Mouse (Mus musculus) kidney, embryonic 14.5 days (tissue): ENCODE results near the gene Acvrl1. TPM values are rescaled to one million over a fixed set of nuclear protein-coding genes. Genes with fewer than 3 reads are reported as not detected.
A peak's percentile ranks its signal among the peaks of the same experiment; 100 is the strongest.

Experiments
- ATAC-seq: fragments of 200-750 bp; cut with Nextera tagmentation; 2 replicates; pipeline ENCODE4 v1.8.0; 2017; ENCODE audit warnings: moderate number of reproducible peaks, mild to moderate bottlenecking, moderate TSS enrichment, moderate library complexity; ENCODE audit not compliant: low FRiP score, low TSS enrichment
- H3K27ac ChIP-seq: fragments of 300-500 bp; sonication (generic); 2 replicates; pipeline ENCODE4 v1.5.1; 2014; ENCODE audit warnings: low read depth, mild to moderate bottlenecking, low read length, moderate library complexity, mixed read lengths
- H3K27me3 ChIP-seq: fragments of 300-500 bp; sonication (generic); 2 replicates; pipeline ENCODE4 v1.6.1; 2014; ENCODE audit warnings: mild to moderate bottlenecking, low read length; ENCODE audit not compliant: control insufficient read depth, insufficient read depth
- H3K36me3 ChIP-seq: fragments of 300-500 bp; sonication (generic); 2 replicates; pipeline ENCODE4 v1.6.1; 2014; ENCODE audit warnings: low read length, mixed read lengths; ENCODE audit not compliant: control insufficient read depth, insufficient read depth
- H3K4me1 ChIP-seq: fragments of 300-500 bp; sonication (generic); 2 replicates; pipeline ENCODE4 v1.6.1; 2014; ENCODE audit warnings: low read length, mixed read lengths; ENCODE audit not compliant: control insufficient read depth, insufficient read depth
- H3K4me2 ChIP-seq: fragments of 300-500 bp; sonication (generic); replicated peaks from 2 replicates; pipeline ENCODE4 v1.6.1; 2014; ENCODE audit warnings: low read depth, mild to moderate bottlenecking, low read length
- H3K4me3 ChIP-seq: fragments of 300-500 bp; sonication (generic); 2 replicates; pipeline ENCODE4 v1.5.1; 2014; ENCODE audit warnings: mild to moderate bottlenecking, low read length
- H3K9ac ChIP-seq: fragments of 300-500 bp; sonication (generic); 2 replicates; pipeline ENCODE4 v1.6.1; 2014; ENCODE audit warnings: low read depth, mild to moderate bottlenecking, low read length, moderate library complexity
- H3K9me3 ChIP-seq: fragments of 300-500 bp; sonication (generic); 2 replicates; pipeline ENCODE4 v1.6.1; 2016; ENCODE audit warnings: low read length; ENCODE audit not compliant: control insufficient read depth
- WGBS: fragments of 180-500 bp; shearing (Covaris S2); extraction: QIAGEN DNeasy Blood & Tissue Kit; methylation state at CpG from one replicate; pipeline ENCODE4 v1.1.7; 2014; 5-methylcytosine and 5-hydroxymethylcytosine counted together
- polyA plus RNA-seq: library from polyadenylated mRNA; unstranded; fragments of >200 nt; fragmentation: Nextera tagmentation; extraction: Ambion mirVana; gene quantifications from 2 replicates; pipeline ENCODE4 v1.2.1, GENCODE M21; 2014

Acvrl1 gene
- polyA plus RNA-seq: 6.3 and 8.8 TPM in 2 replicates

GRCm38 (mm10) chr15:101128181-101129089 is at the start of gene Acvrl1:
TSS of gene Acvrl1 (plus strand) at chr15:101128522.
- Histone ChIP-seq H3K4me1 (peaks cover 36% of the 10 kb centered on the region), H3K9ac (peak within 1 kb of the TSS; percentile 72), H3K27ac (no peak within 1 kb of the TSS), H3K4me2 (peak within 1 kb of the TSS; percentile 72), H3K9me3 (no peaks in the 10 kb centered on the region), H3K27me3 (peaks cover 13% of the 10 kb centered on the region; the same call in 1 of the 2 replicates), H3K4me3 (peak within 1 kb of the TSS; percentile 51), H3K36me3 (no peaks in the 10 kb centered on the region)
- WGBS: 5% methylated on average over 40 of the region's 46 CpGs
- peak; percentile 26 for ATAC-seq

- peaks cover 40% of the 10 kb centered on the region for H3K4me1 ChIP-seq
- H3K4me3 ChIP-seq: peak overlapping the region; percentile 93
- WGBS: 1% methylated on average over 29 of the region's 30 CpGs
- peak overlapping the region; percentile 94 for H3K9ac ChIP-seq
- H3K27ac ChIP-seq: peak overlapping the region; percentile 97
- H3K27me3 ChIP-seq: no peaks in the 10 kb centered on the region
- H3K36me3 ChIP-seq: no peaks in the 10 kb centered on the region
- H3K4me2 ChIP-seq: peak overlapping the region; percentile 76
- peak; percentile 81 for ATAC-seq
- no peaks in the 10 kb centered on the region for H3K9me3 ChIP-seq
These were observed 49.6 kb upstream of the Acvrl1 start for GRCm38 (mm10) chr15:101078731-101079156.

- Histone ChIP-seq H3K4me3 (no peak overlapping the region), H3K4me2 (no peak overlapping the region), H3K27ac (no peak overlapping the region), H3K4me1 (peaks cover 36% of the 10 kb centered on the region), H3K9me3 (no peaks in the 10 kb centered on the region), H3K27me3 (no peaks in the 10 kb centered on the region), H3K9ac (no peak overlapping the region), H3K36me3 (no peaks in the 10 kb centered on the region)
- ATAC-seq: no peak
- WGBS: 78% methylated on average over 9 of the region's 9 CpGs
These were observed 48.2 kb upstream of the Acvrl1 start for GRCm38 (mm10) chr15:101080031-101080520.

- no peak overlapping the region for H3K4me2 ChIP-seq
- no peaks in the 10 kb centered on the region for H3K36me3 ChIP-seq
- no peak overlapping the region for H3K9ac ChIP-seq
- peaks cover 26% of the 10 kb centered on the region for H3K4me1 ChIP-seq
- H3K9me3 ChIP-seq: no peaks in the 10 kb centered on the region
- WGBS: 78% methylated on average over 7 of the region's 7 CpGs
- no peak for ATAC-seq
- H3K27me3 ChIP-seq: no peaks in the 10 kb centered on the region
- no peak overlapping the region for H3K4me3 ChIP-seq
- no peak overlapping the region for H3K27ac ChIP-seq
These were observed 47.2 kb upstream of the Acvrl1 start for GRCm38 (mm10) chr15:101081035-101081548.

- no peaks in the 10 kb centered on the region for H3K9me3 ChIP-seq
- no peak overlapping the region for H3K4me2 ChIP-seq
- H3K36me3 ChIP-seq: no peaks in the 10 kb centered on the region
- peaks cover 17% of the 10 kb centered on the region for H3K4me1 ChIP-seq
- 49% methylated on average over 4 of the region's 4 CpGs for WGBS
- H3K27me3 ChIP-seq: no peaks in the 10 kb centered on the region
- no peak overlapping the region for H3K9ac ChIP-seq
- no peak overlapping the region for H3K4me3 ChIP-seq
- H3K27ac ChIP-seq: no peak overlapping the region
- ATAC-seq: no peak
These were observed 46.1 kb upstream of the Acvrl1 start for GRCm38 (mm10) chr15:101082236-101082635.

GRCm38 (mm10) chr15:101084499-101084898 is 43.8 kb upstream of the Acvrl1 start:
- Histone ChIP-seq H3K27me3 (no peaks in the 10 kb centered on the region; the same call in 1 of the 2 replicates), H3K4me3 (no peak overlapping the region), H3K9ac (no peak overlapping the region), H3K27ac (no peak overlapping the region), H3K4me2 (no peak overlapping the region), H3K4me1 (peaks cover 11% of the 10 kb centered on the region), H3K36me3 (no peaks in the 10 kb centered on the region), H3K9me3 (no peaks in the 10 kb centered on the region)
- 65% methylated on average over 10 of the region's 10 CpGs for WGBS
- ATAC-seq: no peak

- H3K4me1 ChIP-seq: peaks cover 10% of the 10 kb centered on the region; the same call in 1 of the 2 replicates
- WGBS: 57% methylated on average over 9 of the region's 9 CpGs
- no peaks in the 10 kb centered on the region for H3K9me3 ChIP-seq
- no peak overlapping the region for H3K4me3 ChIP-seq
- no peak for ATAC-seq
- no peak overlapping the region for H3K9ac ChIP-seq
- H3K4me2 ChIP-seq: no peak overlapping the region
- no peaks in the 10 kb centered on the region for H3K36me3 ChIP-seq
- no peaks in the 10 kb centered on the region; the same call in 1 of the 2 replicates for H3K27me3 ChIP-seq
- no peak overlapping the region for H3K27ac ChIP-seq
These were observed 41.9 kb upstream of the Acvrl1 start for GRCm38 (mm10) chr15:101086451-101086850.

- Histone ChIP-seq H3K4me1 (peaks cover 8% of the 10 kb centered on the region; the same call in 1 of the 2 replicates), H3K4me2 (no peak overlapping the region), H3K27ac (no peak overlapping the region), H3K36me3 (no peaks in the 10 kb centered on the region), H3K4me3 (no peak overlapping the region), H3K9ac (no peak overlapping the region), H3K9me3 (no peaks in the 10 kb centered on the region), H3K27me3 (no peaks in the 10 kb centered on the region; the same call in 1 of the 2 replicates)
- no peak for ATAC-seq
- 69% methylated on average over 3 of the region's 3 CpGs for WGBS
These were observed 41.4 kb upstream of the Acvrl1 start for GRCm38 (mm10) chr15:101086956-101087355.

- H3K9me3 ChIP-seq: no peaks in the 10 kb centered on the region
- H3K4me1 ChIP-seq: peaks cover 17% of the 10 kb centered on the region
- 73% methylated on average over 4 of the region's 4 CpGs for WGBS
- no peaks in the 10 kb centered on the region for H3K36me3 ChIP-seq
- H3K4me3 ChIP-seq: no peak overlapping the region
- H3K27me3 ChIP-seq: no peaks in the 10 kb centered on the region; the same call in 1 of the 2 replicates
- H3K27ac ChIP-seq: no peak overlapping the region
- no peak for ATAC-seq
- no peak overlapping the region for H3K9ac ChIP-seq
- no peak overlapping the region for H3K4me2 ChIP-seq
These were observed 40.0 kb upstream of the Acvrl1 start for GRCm38 (mm10) chr15:101088291-101088690.
